Mouse (Mus musculus) ovary, adult 18-20 months (tissue): Measurements from ENCODE around the gene Ttc28.

Experiments used
- DNase-seq: peaks from one replicate; pipeline ENCODE4 v3.0.0; 2022; ENCODE audit warnings: low spot score, mixed read lengths

Gene Ttc28

GRCm38 (mm10) chr5:110888596-110888995, 9.0 kb downstream of the Ttc28 start:
- no peak for DNase-seq

GRCm38 (mm10) chr5:110889945-110890344, 10.3 kb downstream of the Ttc28 start:
- no peak for DNase-seq

GRCm38 (mm10) chr5:110890561-110890960, 11.0 kb downstream of the Ttc28 start:
- DNase-seq = no peak

GRCm38 (mm10) chr5:110897114-110897788, 17.6 kb downstream of the Ttc28 start:
- DNase-seq = no peak

- no peak for DNase-seq
Measured at GRCm38 (mm10) chr5:110898169-110898568, 18.6 kb downstream of the Ttc28 start.

- no peak for DNase-seq
Measured at GRCm38 (mm10) chr5:110898785-110899184, 19.2 kb downstream of the Ttc28 start.

- no peak for DNase-seq
Measured at GRCm38 (mm10) chr5:110900331-110900730, 20.7 kb downstream of the Ttc28 start.

GRCm38 (mm10) chr5:110906708-110907107, 27.1 kb downstream of the Ttc28 start:
- no peak for DNase-seq

- no peak for DNase-seq
Measured at GRCm38 (mm10) chr5:110908879-110909278, 29.3 kb downstream of the Ttc28 start.

- DNase-seq = no peak
Measured at GRCm38 (mm10) chr5:110909955-110910589, 30.5 kb downstream of the Ttc28 start.

- DNase-seq = no peak
Measured at GRCm38 (mm10) chr5:110914859-110915258, 35.3 kb downstream of the Ttc28 start.

GRCm38 (mm10) chr5:110916241-110916640, 36.6 kb downstream of the Ttc28 start:
- no peak for DNase-seq

- DNase-seq = no peak
Measured at GRCm38 (mm10) chr5:110919541-110919940, 39.9 kb downstream of the Ttc28 start.

- DNase-seq = no peak
Measured at GRCm38 (mm10) chr5:110923336-110923735, 43.7 kb downstream of the Ttc28 start.

GRCm38 (mm10) chr5:110924636-110925035, 45.0 kb downstream of the Ttc28 start:
- DNase-seq = no peak

- DNase-seq = no peak
Measured at GRCm38 (mm10) chr5:110925804-110926203, 46.2 kb downstream of the Ttc28 start.

- no peak for DNase-seq
Measured at GRCm38 (mm10) chr5:110928289-110928688, 48.7 kb downstream of the Ttc28 start.

GRCm38 (mm10) chr5:110929306-110929705, 49.7 kb downstream of the Ttc28 start:
- no peak for DNase-seq

GRCm38 (mm10) chr5:110936606-110937005, 57.0 kb downstream of the Ttc28 start:
- no peak for DNase-seq

GRCm38 (mm10) chr5:110944326-110944725, 64.7 kb downstream of the Ttc28 start:
- DNase-seq = no peak

- DNase-seq = no peak
Measured at GRCm38 (mm10) chr5:110948476-110949399, 69.1 kb downstream of the Ttc28 start.

GRCm38 (mm10) chr5:110949791-110950190, 70.2 kb downstream of the Ttc28 start:
- no peak for DNase-seq

GRCm38 (mm10) chr5:110958196-110958595, 78.6 kb downstream of the Ttc28 start:
- no peak for DNase-seq
